Mouse (Mus musculus): ENCODE data around the gene Hal. TPM values are rescaled to one million over a fixed set of nuclear protein-coding genes. Genes with fewer than 3 reads are reported as not detected.

Gene Hal
- total and polyA plus RNA-seq, 3 experiments = 0.11 TPM; not detected in 2

GRCm38 (mm10) chr10:93559786-93560185 is 71.2 kb downstream of the Hal start:
- no peak overlapping the region for H3K4me3 ChIP-seq (ENCODE audit: low read depth, low read length)
- TF ChIP-seq TAL1 (conservative IDR thresholded peaks at IDR 0.05; ENCODE audit: low read depth, low read length) = no peak
- TF ChIP-seq GATA1 (IDR thresholded peaks at IDR 0.05; ENCODE audit: borderline replicate concordance, low read length) = no peak
- no peak for TF ChIP-seq POLR2AphosphoS5 (IDR thresholded peaks at IDR 0.05; ENCODE audit: insufficient replicate concordance, low read depth, low read length)
- DNase-seq (ENCODE audit: low spot score) (no peak), ATAC-seq (ENCODE audit: extremely low read depth, insufficient number of reproducible peaks, low FRiP score, poor library complexity, severe bottlenecking) (no peak)
- no peaks in the 10 kb centered on the region for H3K4me1 ChIP-seq (ENCODE audit: insufficient read depth, low read depth, low read length)
- H3K27me3 ChIP-seq (ENCODE audit: insufficient read depth, low read length) = peaks cover 20% of the 10 kb centered on the region
- H3K9me3 ChIP-seq (replicated peaks) = no peaks in the 10 kb centered on the region
- no peaks in the 10 kb centered on the region for H3K36me3 ChIP-seq (replicated peaks)

DNA sequence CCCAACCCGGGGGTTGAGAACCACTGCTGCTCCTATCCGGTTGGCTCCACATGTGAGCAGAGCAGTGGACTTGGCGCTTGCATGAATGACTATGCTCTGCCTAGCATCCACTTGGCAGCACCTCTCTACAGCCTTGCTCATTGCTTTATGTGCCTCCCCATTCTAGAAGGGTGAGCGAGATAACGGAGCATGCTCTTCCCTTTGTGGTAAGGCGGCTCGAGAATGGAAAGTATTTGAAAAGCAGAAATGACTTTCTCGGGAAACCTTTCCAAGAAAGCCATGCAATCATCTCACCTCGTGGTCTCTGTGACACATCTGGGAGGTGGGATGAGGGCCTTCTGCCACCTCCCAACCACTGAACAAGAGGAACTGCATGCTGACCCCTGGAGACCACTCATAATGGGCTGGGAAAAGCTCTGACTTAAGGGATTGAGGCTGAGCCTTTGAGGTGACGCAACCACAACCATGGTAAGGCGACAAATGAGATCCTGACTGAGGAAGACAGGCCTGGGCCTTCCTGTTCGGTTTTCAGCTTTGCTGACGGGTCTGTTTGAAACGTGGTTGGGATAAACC is 76.0 kb downstream of the Hal start:
- DNase-seq (ENCODE audit: low spot score) (no peak), ATAC-seq (ENCODE audit: extremely low read depth, insufficient number of reproducible peaks, low FRiP score, poor library complexity, severe bottlenecking) (no peak)
- Histone ChIP-seq H3K36me3 (replicated peaks) (no peaks in the 10 kb centered on the region), H3K4me3 (ENCODE audit: low read depth, low read length) (no peak overlapping the region), H3K4me1 (ENCODE audit: insufficient read depth, low read depth, low read length) (no peaks in the 10 kb centered on the region), H3K27me3 (ENCODE audit: insufficient read depth, low read length) (peaks cover 29% of the 10 kb centered on the region), H3K9me3 (replicated peaks) (no peaks in the 10 kb centered on the region)
- TF ChIP-seq CTCF (IDR thresholded peaks at IDR 0.05; ENCODE audit: low read depth, low read length) (no peak), GATA2 (IDR thresholded peaks at IDR 0.05; ENCODE audit: borderline replicate concordance, low read depth, low read length) (no peak), TAL1 (conservative IDR thresholded peaks at IDR 0.05; ENCODE audit: low read depth, low read length) (no peak), GATA1 (IDR thresholded peaks at IDR 0.05; ENCODE audit: borderline replicate concordance, low read length) (no peak), POLR2AphosphoS5 (IDR thresholded peaks at IDR 0.05; ENCODE audit: insufficient replicate concordance, low read depth, low read length) (no peak)

- Histone ChIP-seq H3K4me1 (ENCODE audit: insufficient read depth, low read depth, low read length) (no peaks in the 10 kb centered on the region), H3K36me3 (replicated peaks) (no peaks in the 10 kb centered on the region), H3K4me3 (ENCODE audit: low read depth, low read length) (no peak overlapping the region), H3K27me3 (ENCODE audit: insufficient read depth, low read length) (peaks cover 22% of the 10 kb centered on the region), H3K9me3 (replicated peaks) (no peaks in the 10 kb centered on the region)
- DNase-seq (ENCODE audit: low spot score) = no peak
- TF ChIP-seq CTCF (IDR thresholded peaks at IDR 0.05; ENCODE audit: low read depth, low read length) (no peak), GATA1 (IDR thresholded peaks at IDR 0.05; ENCODE audit: borderline replicate concordance, low read length) (no peak), TAL1 (conservative IDR thresholded peaks at IDR 0.05; ENCODE audit: low read depth, low read length) (no peak), GATA2 (IDR thresholded peaks at IDR 0.05; ENCODE audit: borderline replicate concordance, low read depth, low read length) (no peak), POLR2AphosphoS5 (IDR thresholded peaks at IDR 0.05; ENCODE audit: insufficient replicate concordance, low read depth, low read length) (no peak)
- ATAC-seq (ENCODE audit: extremely low read depth, insufficient number of reproducible peaks, low FRiP score, poor library complexity, severe bottlenecking) = no peak
Observed at GRCm38 (mm10) chr10:93567066-93567465, 78.5 kb downstream of the Hal start.

DNA sequence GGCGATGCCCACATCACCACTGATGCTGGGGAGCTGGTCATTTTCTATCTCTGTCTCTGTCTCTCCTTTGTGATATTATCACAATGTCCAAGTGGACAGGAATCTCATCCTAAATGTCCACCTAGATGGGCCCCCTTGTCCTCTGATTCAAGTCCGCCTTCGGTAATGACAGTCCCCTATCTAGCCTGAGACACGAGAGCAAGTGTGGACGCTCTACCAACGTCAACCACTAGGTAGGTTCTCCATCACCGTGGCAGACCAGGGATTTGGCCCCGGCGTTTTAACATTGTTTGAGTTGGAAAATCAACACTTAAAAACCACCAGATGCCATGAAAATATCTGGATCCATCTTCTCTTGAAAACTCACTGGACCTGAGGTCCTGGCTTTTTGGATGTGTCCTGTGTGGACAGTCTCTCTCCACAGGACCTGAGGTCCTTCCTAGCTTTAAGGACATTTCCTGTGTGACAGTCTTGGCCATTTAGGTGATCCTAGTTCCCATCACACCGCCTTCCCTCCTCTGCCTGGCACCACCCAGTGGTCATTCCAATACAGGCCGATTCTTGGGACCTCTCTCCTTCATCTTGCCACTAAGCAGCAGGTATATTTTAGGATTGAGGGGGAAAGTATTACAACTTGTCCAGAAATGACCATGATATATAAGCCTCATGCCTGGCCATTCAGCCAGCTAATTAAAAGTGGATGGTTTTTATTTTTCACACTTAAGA is 79.4 kb downstream of the Hal start:
- H3K4me3 ChIP-seq (ENCODE audit: low read depth, low read length) = no peak overlapping the region
- H3K4me1 ChIP-seq (ENCODE audit: insufficient read depth, low read depth, low read length) = no peaks in the 10 kb centered on the region
- no peak for DNase-seq (ENCODE audit: low spot score)
- H3K36me3 ChIP-seq (replicated peaks) = no peaks in the 10 kb centered on the region
- ATAC-seq (ENCODE audit: extremely low read depth, insufficient number of reproducible peaks, low FRiP score, poor library complexity, severe bottlenecking) = no peak
- H3K9me3 ChIP-seq (replicated peaks) = no peaks in the 10 kb centered on the region
- no peak for TF ChIP-seq POLR2AphosphoS5 (IDR thresholded peaks at IDR 0.05; ENCODE audit: insufficient replicate concordance, low read depth, low read length)
- no peak for TF ChIP-seq TAL1 (conservative IDR thresholded peaks at IDR 0.05; ENCODE audit: low read depth, low read length)
- TF ChIP-seq CTCF (IDR thresholded peaks at IDR 0.05; ENCODE audit: low read depth, low read length) = no peak
- H3K27me3 ChIP-seq (ENCODE audit: insufficient read depth, low read length) = peaks cover 20% of the 10 kb centered on the region

GRCm38 (mm10) chr10:93568671-93569070 is 80.1 kb downstream of the Hal start:
- ATAC-seq (ENCODE audit: extremely low read depth, insufficient number of reproducible peaks, low FRiP score, poor library complexity, severe bottlenecking) (no peak), DNase-seq (ENCODE audit: low spot score) (no peak)
- peaks cover 17% of the 10 kb centered on the region for H3K27me3 ChIP-seq (ENCODE audit: insufficient read depth, low read length)
- no peaks in the 10 kb centered on the region for H3K4me1 ChIP-seq (ENCODE audit: insufficient read depth, low read depth, low read length)
- TF ChIP-seq POLR2AphosphoS5 (IDR thresholded peaks at IDR 0.05; ENCODE audit: insufficient replicate concordance, low read depth, low read length) (no peak), CTCF (IDR thresholded peaks at IDR 0.05; ENCODE audit: low read depth, low read length) (no peak), GATA1 (IDR thresholded peaks at IDR 0.05; ENCODE audit: borderline replicate concordance, low read length) (no peak)
- H3K36me3 ChIP-seq (replicated peaks) = no peaks in the 10 kb centered on the region
- no peak overlapping the region for H3K4me3 ChIP-seq (ENCODE audit: low read depth, low read length)
- H3K9me3 ChIP-seq (replicated peaks) = no peaks in the 10 kb centered on the region

Other genes with a start within 250 kb of the Hal start
- gene Elk3, start 177.6 kb upstream of the Hal start, total RNA-seq (2014; fragmentation: Nextera tagmentation) = not detected in 2 replicates
- gene Elk3, start 177.6 kb upstream of the Hal start, total RNA-seq (2017) = 0.23 and 0.33 TPM in 2 replicates
- 0.06 TPM in 1 of 2 replicates, not detected in the other for gene Elk3, start 177.6 kb upstream of the Hal start, polyA plus RNA-seq (2012)
- 57.5 and 90.6 TPM in 2 replicates for gene Lta4h, start 35.4 kb upstream of the Hal start, total RNA-seq (2014; fragmentation: Nextera tagmentation)
- gene Lta4h, start 35.4 kb upstream of the Hal start, total RNA-seq (2017) = 75.6 and 81.1 TPM in 2 replicates
- gene Lta4h, start 35.4 kb upstream of the Hal start, polyA plus RNA-seq (2012) = 144 and 180 TPM in 2 replicates
- gene Amdhd1, start 51.3 kb downstream of the Hal start, total RNA-seq (2014; fragmentation: Nextera tagmentation) = not detected in 2 replicates
- gene Amdhd1, start 51.3 kb downstream of the Hal start, total RNA-seq (2017) = not detected in 2 replicates
- not detected in 2 replicates for gene Amdhd1, start 51.3 kb downstream of the Hal start, polyA plus RNA-seq (2012)
- gene Ccdc38, start 51.9 kb downstream of the Hal start, total RNA-seq (2014; fragmentation: Nextera tagmentation) = not detected in 2 replicates
- 0.11 and 0.23 TPM in 2 replicates for gene Ccdc38, start 51.9 kb downstream of the Hal start, total RNA-seq (2017)
- not detected in 2 replicates for gene Ccdc38, start 51.9 kb downstream of the Hal start, polyA plus RNA-seq (2012)
- gene Snrpf, start 100.9 kb downstream of the Hal start, total RNA-seq (2014; fragmentation: Nextera tagmentation) = 53.5 and 54.7 TPM in 2 replicates
- 62.8 and 85.8 TPM in 2 replicates for gene Snrpf, start 100.9 kb downstream of the Hal start, total RNA-seq (2017)
- gene Snrpf, start 100.9 kb downstream of the Hal start, polyA plus RNA-seq (2012) = 138 and 149 TPM in 2 replicates
- 41.5 TPM in 1 of 2 replicates, not detected in the other for gene Ntn4, start 151.9 kb downstream of the Hal start, total RNA-seq (2014; fragmentation: Nextera tagmentation)
- gene Ntn4, start 151.9 kb downstream of the Hal start, total RNA-seq (2017) = 0.16 TPM in 1 of 2 replicates, not detected in the other
- not detected in 2 replicates for gene Ntn4, start 151.9 kb downstream of the Hal start, polyA plus RNA-seq (2012)

All from G1E (cell line).